Mouse (Mus musculus) limb, embryonic 12.5 days (tissue): Measurements from ENCODE around the gene Selplg. TPM values are rescaled to one million over a fixed set of nuclear protein-coding genes. Genes with fewer than 3 reads are reported as not detected.
"Not testable (repeated sequence)": the region's sequence is repeated elsewhere in the genome, so short reads cannot be mapped to it uniquely, and the experiment has no call there.

Source experiments
- ATAC-seq: fragments of 200-750 bp; cut with Nextera tagmentation; 2 replicates; pipeline ENCODE4 v1.8.0; 2017; ENCODE audit warnings: low read depth, moderate TSS enrichment; ENCODE audit not compliant: insufficient number of reproducible peaks, insufficient read depth, low FRiP score, low TSS enrichment
- H3K27ac ChIP-seq: fragments of 300-500 bp; sonication (generic); 2 replicates; pipeline ENCODE4 v1.5.1; 2016; ENCODE audit warnings: mild to moderate bottlenecking, moderate library complexity
- H3K27me3 ChIP-seq: fragments of 300-500 bp; sonication (generic); 2 replicates; pipeline ENCODE4 v1.6.1; 2016; ENCODE audit warnings: mild to moderate bottlenecking, moderate library complexity
- H3K36me3 ChIP-seq: fragments of 300-500 bp; sonication (generic); 2 replicates; pipeline ENCODE4 v1.6.1; 2016; ENCODE audit warnings: mild to moderate bottlenecking, moderate library complexity
- H3K4me1 ChIP-seq: fragments of 300-500 bp; sonication (generic); replicated peaks from 2 replicates; pipeline ENCODE4 v1.6.1; 2016
- H3K4me2 ChIP-seq: fragments of 300-500 bp; sonication (generic); 2 replicates; pipeline ENCODE4 v1.6.1; 2016; ENCODE audit warnings: mild to moderate bottlenecking, moderate library complexity
- H3K4me3 ChIP-seq: fragments of 300-500 bp; sonication (generic); replicated peaks from 2 replicates; pipeline ENCODE4 v1.5.1; 2016; ENCODE audit warnings: mild to moderate bottlenecking
- H3K9ac ChIP-seq: fragments of 300-500 bp; sonication (generic); replicated peaks from 2 replicates; pipeline ENCODE4 v1.6.1; 2016; ENCODE audit warnings: mild to moderate bottlenecking, moderate library complexity
- H3K9me3 ChIP-seq: fragments of 300-500 bp; sonication (generic); 2 replicates; pipeline ENCODE4 v1.6.1; 2016; ENCODE audit warnings: mild to moderate bottlenecking, moderate library complexity
- WGBS: fragments of 180-500 bp; shearing (Covaris S2); methylation state at CpG from one replicate; pipeline ENCODE4 v1.1.7; 2016; 5-methylcytosine and 5-hydroxymethylcytosine counted together
- polyA plus RNA-seq: library from polyadenylated mRNA; unstranded; fragments of >200 nt; fragmentation: Nextera tagmentation; extraction: Ambion mirVana; gene quantifications from 2 replicates; pipeline ENCODE4 v1.2.1, GENCODE M21; 2016

Selplg gene
- polyA plus RNA-seq, 1 experiment from 2014 or later = 1.8 TPM

DNA sequence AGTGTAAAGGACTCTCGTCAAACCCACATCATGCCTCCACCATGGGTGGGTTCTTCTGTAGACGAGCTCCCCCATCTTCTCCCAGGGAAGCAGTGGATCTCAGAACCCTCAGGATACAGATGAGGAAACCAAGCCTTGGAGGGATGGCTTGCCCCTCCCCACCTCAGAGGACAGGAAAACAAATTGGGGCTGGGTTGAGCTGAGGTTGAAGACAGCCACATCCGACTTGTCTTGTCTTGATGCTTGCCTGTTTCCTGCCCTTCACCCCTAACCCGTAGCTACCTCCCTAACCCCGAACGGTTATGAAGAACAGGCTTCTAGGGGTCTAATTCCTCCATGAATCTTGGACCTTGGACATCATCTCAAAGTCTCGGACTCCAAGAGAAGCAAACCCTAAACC, 6.9 kb downstream of the Selplg start:
- 80% methylated on average over 7 of the region's 7 CpGs for WGBS
- no peaks in the 10 kb centered on the region for H3K27me3 ChIP-seq
- no peak overlapping the region for H3K4me2 ChIP-seq
- H3K9ac ChIP-seq = no peak overlapping the region
- no peaks in the 10 kb centered on the region; the same call in 1 of the 2 replicates for H3K4me1 ChIP-seq
- H3K9me3 ChIP-seq = no peaks in the 10 kb centered on the region
- H3K4me3 ChIP-seq = no peak overlapping the region
- no peak overlapping the region for H3K27ac ChIP-seq
- ATAC-seq = no peak
- H3K36me3 ChIP-seq = no peaks in the 10 kb centered on the region

DNA sequence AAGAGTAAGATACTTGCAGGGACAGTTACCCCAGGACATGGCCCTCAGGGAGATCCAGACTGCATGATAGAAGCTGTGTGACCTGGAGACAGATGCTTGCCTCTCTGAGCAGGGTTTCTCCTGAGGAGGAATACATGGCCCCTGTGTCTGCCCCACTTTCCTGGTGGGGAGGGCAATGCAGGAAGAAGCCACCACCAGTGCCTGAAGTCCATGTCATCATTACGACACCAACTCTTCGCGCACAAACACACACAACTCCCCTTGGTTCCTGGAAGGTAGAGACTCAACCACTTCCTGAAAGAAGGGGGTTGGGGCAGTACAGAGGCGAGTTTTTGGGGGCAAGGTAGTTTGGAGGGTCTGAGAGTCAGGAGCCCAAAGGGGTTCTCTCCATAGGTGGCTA, 8.2 kb downstream of the Selplg start:
- ATAC-seq = no peak
- no peaks in the 10 kb centered on the region for H3K9me3 ChIP-seq
- WGBS = 83% methylated on average over 4 of the region's 4 CpGs

DNA sequence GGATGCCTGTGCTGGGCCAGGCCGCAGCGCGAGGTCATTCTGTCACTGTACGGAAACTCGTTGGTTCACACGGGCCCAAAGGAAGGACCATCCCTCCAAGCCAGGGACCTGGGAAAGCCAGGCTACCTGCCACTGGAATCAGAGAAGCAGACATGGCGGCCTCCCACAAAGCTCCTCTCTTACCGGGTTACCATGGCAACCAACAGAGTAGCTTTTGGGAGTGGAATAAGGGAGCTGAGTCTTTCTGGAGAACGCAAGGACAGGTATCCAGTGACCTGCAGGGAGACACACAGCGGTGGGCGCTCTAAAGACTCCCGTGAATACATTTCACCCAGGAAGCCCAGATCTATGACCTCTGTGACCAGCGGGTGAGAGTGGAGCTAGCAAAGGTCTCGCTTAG, 13.9 kb downstream of the Selplg start:
- H3K27me3 ChIP-seq = no peaks in the 10 kb centered on the region; the same call in 1 of the 2 replicates

More for the DNA sequence above, 8.2 kb downstream of the Selplg start:
- H3K4me2 ChIP-seq = no peak overlapping the region
- no peaks in the 10 kb centered on the region; the same call in 1 of the 2 replicates for H3K27me3 ChIP-seq
- H3K36me3 ChIP-seq = no peaks in the 10 kb centered on the region
- H3K9ac ChIP-seq = no peak overlapping the region
- no peak overlapping the region for H3K27ac ChIP-seq
- no peak overlapping the region for H3K4me3 ChIP-seq
- H3K4me1 ChIP-seq = no peaks in the 10 kb centered on the region; the same call in 1 of the 2 replicates

DNA sequence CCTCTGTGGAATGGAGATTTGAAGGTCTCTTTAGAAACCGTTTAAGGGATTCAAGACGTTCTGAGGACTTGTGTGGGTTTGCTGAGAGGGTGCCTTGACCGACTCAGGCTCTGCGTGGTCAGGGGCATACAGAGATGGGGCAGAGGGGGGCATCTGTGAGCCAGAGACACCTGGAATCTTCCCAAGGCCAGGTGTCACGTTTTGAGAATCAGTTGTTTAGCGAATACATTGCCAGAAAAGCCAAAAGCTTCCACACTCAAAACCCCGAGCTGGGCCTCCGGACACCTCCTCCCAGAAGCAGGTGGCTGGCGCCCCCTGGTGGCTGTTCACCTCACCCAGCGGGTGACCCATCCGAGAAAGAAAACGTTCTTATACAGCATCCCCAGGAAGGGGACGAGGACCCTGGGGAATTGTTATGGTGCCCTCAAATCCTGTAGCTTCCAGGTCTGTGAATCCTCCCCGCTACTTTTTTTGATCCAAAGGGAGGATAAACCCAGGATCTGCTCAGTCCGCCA, 16.7 kb downstream of the Selplg start:
- peaks cover 15% of the 10 kb centered on the region for H3K4me1 ChIP-seq
- H3K4me2 ChIP-seq = peak overlapping the region; percentile 35
- 0 out of 2 replicates have a peak overlapping the region, but pooled peaks have one; percentile 27 for H3K9ac ChIP-seq
- no peaks in the 10 kb centered on the region for H3K36me3 ChIP-seq
- H3K9me3 ChIP-seq = peaks cover 8% of the 10 kb centered on the region; the same call in 1 of the 2 replicates
- no peak for ATAC-seq
- 11% methylated on average over 15 of the region's 15 CpGs for WGBS
- peak overlapping the region; percentile 29; the same call in 1 of the 2 replicates for H3K27ac ChIP-seq
- H3K4me3 ChIP-seq = no peak overlapping the region
- H3K27me3 ChIP-seq = no peaks in the 10 kb centered on the region; the same call in 1 of the 2 replicates

More for the DNA sequence above, 13.9 kb downstream of the Selplg start:
- Histone ChIP-seq H3K4me3 (no peak overlapping the region), H3K4me2 (no peak overlapping the region), H3K9me3 (no peaks in the 10 kb centered on the region), H3K9ac (no peak overlapping the region), H3K4me1 (peaks cover 15% of the 10 kb centered on the region), H3K27ac (no peak overlapping the region), H3K36me3 (no peaks in the 10 kb centered on the region)
- WGBS = 73% methylated on average over 14 of the region's 14 CpGs
- ATAC-seq = no peak

DNA sequence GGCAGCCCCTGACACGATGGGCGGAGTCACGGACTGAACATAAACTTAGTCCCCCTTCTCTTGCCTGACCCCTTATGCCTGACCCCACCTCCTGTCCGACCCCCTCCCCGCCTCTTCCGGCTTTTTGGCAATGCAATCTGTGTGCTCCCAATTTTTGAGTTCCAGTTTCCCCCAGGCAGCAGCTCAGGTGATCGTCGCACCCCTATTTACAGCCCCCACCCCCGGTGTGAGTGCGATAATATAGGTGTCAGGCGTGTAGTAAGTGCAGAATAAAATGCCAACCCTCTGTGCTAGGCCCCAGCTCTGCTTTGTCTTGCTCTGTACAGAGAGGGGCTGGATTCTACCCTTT, 17.4 kb downstream of the Selplg start:
- no peak for ATAC-seq
- no peaks in the 10 kb centered on the region; the same call in 1 of the 2 replicates for H3K27me3 ChIP-seq
- peaks cover 8% of the 10 kb centered on the region; the same call in 1 of the 2 replicates for H3K9me3 ChIP-seq
- no peak overlapping the region for H3K27ac ChIP-seq
- no peak overlapping the region for H3K4me3 ChIP-seq
- H3K36me3 ChIP-seq = no peaks in the 10 kb centered on the region
- peaks cover 15% of the 10 kb centered on the region for H3K4me1 ChIP-seq
- H3K4me2 ChIP-seq = no peak overlapping the region
- no peak overlapping the region for H3K9ac ChIP-seq
- WGBS = 45% methylated on average over 11 of the region's 11 CpGs

DNA sequence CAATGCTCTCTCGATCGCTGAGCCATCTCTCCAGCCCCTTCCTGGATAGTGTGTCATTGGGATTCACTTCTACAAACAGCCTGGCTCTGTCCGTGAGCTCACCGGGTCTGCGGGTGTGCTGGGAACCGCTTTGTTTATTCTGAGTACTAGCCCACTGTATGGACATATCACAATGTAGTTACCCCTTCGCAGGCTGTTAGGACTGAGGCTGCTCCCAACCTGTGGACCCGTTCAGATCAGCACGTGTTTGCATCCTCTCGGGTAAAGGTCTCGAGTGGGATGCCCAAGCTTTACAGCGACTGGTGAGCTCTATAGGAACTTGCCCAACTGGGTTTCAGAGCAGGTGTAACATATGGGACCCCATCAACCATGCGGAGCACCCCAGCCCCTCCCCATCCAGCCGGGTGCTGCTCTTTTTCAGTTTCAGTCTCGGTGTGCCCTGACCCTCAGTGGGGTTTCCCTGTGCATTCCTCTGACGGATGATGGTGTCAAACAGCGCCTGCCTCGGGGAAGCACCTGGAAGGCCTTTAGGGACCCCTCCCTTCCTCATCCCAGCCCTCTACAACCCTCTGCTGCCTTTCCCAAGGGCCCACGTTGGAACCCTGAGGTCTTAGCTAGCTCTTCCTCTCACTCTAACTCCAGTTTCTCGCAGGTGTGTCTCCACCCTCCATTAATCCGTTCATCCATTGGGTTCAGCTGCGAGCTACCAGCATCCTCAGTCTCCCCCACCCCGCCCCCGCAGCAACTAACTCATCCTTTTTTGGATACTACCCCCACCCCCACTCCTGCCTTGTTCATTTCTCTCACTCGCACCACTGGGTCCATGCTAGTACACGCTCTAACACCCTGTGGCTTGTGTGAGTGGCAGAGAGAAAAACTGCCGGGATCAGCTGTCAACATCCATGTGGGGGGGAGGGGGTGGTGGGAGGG, 18.1 kb downstream of the Selplg start:
- Histone ChIP-seq H3K9me3 (peaks cover 8% of the 10 kb centered on the region; the same call in 1 of the 2 replicates), H3K27me3 (no peaks in the 10 kb centered on the region; the same call in 1 of the 2 replicates), H3K27ac (no peak overlapping the region), H3K4me2 (no peak overlapping the region), H3K36me3 (no peaks in the 10 kb centered on the region), H3K9ac (no peak overlapping the region), H3K4me1 (peaks cover 15% of the 10 kb centered on the region), H3K4me3 (no peak overlapping the region)
- ATAC-seq = no peak
- WGBS = 33% methylated on average over 27 of the region's 27 CpGs

DNA sequence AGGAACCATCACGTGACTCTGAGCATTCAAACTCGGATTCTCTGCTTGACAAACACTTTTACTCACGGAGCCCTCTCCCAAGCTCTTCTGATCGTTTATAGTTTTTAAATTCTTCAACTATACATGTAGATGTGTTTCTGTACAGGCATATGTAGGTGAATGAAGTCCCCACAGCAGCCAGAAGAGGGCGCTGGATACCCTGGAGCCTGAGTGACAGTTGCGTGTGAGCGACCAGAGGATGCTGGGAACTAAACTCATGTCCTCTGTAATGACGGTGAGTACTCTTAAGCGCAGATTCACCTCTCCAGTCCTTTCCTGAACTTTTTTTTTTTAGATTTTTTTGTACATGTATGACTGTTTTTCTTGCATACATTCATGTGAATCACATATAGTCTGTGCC, 18.8 kb downstream of the Selplg start:
- Histone ChIP-seq H3K4me3 (no peak overlapping the region), H3K27ac (no peak overlapping the region), H3K27me3 (no peaks in the 10 kb centered on the region), H3K4me2 (no peak overlapping the region), H3K36me3 (no peaks in the 10 kb centered on the region), H3K9ac (no peak overlapping the region), H3K9me3 (peaks cover 8% of the 10 kb centered on the region; the same call in 1 of the 2 replicates), H3K4me1 (peaks cover 19% of the 10 kb centered on the region)
- ATAC-seq = no peak
- 22% methylated on average over 9 of the region's 9 CpGs for WGBS

DNA sequence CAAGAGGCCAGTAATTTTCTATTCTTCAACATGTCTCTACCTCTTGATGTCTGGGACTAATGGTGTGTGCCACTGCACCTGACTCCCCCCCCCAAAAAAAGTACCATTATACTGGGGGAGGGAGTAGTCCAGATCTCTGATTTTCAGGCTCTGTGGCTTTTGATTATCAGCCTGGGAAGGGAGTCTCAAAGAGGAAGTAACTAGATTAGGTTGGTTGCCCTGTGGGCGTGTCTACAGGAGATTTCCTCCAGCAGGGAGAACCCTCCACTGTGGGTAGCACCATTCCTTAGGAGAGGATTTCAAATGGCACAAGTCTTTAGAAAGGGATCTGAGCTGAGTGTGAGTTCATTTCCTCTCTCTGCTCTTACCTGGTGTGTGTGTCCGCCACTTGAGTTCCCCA, 19.8 kb downstream of the Selplg start:
- no peak overlapping the region for H3K9ac ChIP-seq
- no peak for ATAC-seq
- H3K36me3 ChIP-seq = no peaks in the 10 kb centered on the region
- H3K9me3 ChIP-seq = peaks cover 8% of the 10 kb centered on the region; the same call in 1 of the 2 replicates
- no peaks in the 10 kb centered on the region for H3K27me3 ChIP-seq
- peaks cover 29% of the 10 kb centered on the region for H3K4me1 ChIP-seq
- H3K4me2 ChIP-seq = no peak overlapping the region
- H3K4me3 ChIP-seq = no peak overlapping the region
- 96% methylated on average over 2 of the region's 2 CpGs for WGBS
- no peak overlapping the region for H3K27ac ChIP-seq

DNA sequence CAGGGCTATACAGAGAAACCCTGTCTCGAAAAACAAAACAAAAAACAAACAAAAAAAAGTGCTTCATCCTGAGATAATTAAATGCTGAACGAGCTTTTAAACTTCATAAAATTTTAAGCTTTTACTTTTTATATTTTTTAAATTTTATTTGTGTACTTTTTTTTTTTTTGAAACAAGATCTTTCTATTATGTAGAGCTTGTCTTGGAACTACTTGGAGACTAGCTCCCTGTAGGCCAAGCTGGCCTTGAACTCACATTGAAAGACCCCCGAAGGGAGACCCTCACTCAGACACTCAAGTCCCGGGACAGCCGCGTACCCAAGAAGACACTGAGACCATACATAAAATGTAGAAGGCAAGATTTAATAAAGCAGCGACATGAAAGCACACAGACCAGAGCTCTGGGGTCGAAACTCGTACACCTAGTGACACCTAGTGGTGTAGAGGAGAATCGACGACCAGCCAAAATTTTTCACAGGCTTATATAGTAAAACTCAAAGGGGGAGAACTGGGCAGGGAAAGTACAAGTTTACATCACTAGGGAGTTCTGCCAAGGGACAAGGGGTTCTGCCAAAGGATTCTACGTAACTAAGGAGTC, 20.5 kb downstream of the Selplg start:
- not testable (repeated sequence) for H3K27me3 ChIP-seq, H3K4me3 ChIP-seq, H3K27ac ChIP-seq, ATAC-seq, H3K9me3 ChIP-seq, H3K36me3 ChIP-seq, H3K4me2 ChIP-seq, H3K9ac ChIP-seq
- peaks cover 36% of the 10 kb centered on the region for H3K4me1 ChIP-seq
- 18% methylated on average over 11 of the region's 12 CpGs for WGBS

DNA sequence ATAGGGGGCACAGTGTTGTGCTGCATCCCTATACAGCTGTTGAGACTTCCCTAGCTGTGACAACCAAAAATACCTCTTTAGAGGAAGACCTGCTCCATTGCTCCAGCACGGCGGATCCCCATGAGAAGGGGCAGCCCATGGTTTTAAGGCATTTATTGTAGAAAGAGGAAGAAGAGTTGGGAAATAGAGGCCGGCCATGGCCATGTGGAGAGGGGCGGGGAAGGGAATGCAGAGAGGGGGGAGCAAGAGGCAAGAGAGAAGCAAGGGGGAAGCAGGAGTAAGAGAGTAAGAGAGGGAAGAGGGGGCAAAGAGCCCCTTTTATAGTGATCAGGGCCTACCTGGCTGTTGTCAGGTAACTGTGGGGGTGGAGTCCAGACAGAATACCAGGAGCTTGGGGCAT, 22.3 kb downstream of the Selplg start:
- 93% methylated on average over 4 of the region's 4 CpGs for WGBS

DNA sequence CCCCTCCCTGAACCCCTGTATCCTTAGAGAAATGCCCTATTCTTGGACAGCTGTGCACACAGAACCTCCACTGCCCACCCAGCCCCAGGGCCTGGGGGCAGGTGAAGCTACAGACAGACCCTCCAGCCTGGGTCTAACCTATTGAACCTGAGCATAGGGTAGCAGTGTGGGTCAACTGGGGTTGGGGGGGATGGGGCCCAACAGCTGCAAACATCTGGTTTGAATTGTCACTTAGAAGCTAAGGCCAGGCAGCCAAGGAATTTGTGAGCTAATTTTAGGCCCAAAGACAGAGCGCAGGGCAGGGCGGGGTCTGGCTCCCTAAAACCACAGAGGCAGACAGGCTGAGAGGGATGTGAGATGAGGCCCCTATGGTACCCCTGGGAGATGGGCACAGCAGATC, 24.3 kb downstream of the Selplg start:
- Histone ChIP-seq H3K27ac (peak overlapping the region; percentile 86), H3K4me1 (peaks cover 52% of the 10 kb centered on the region), H3K4me2 (peak overlapping the region; percentile 32), H3K27me3 (no peaks in the 10 kb centered on the region), H3K36me3 (no peaks in the 10 kb centered on the region), H3K9ac (no peak overlapping the region; the same call in 1 of the 2 replicates), H3K4me3 (no peak overlapping the region), H3K9me3 (peaks cover 8% of the 10 kb centered on the region; the same call in 1 of the 2 replicates)
- WGBS = 0% methylated on average over 2 of the region's 2 CpGs
- peak; percentile 58; the same call in 1 of the 2 replicates for ATAC-seq

More for the DNA sequence above, 22.3 kb downstream of the Selplg start:
- H3K4me2 ChIP-seq = no peak overlapping the region
- peaks cover 39% of the 10 kb centered on the region for H3K4me1 ChIP-seq
- H3K9ac ChIP-seq = no peak overlapping the region
- H3K27ac ChIP-seq = no peak overlapping the region
- H3K9me3 ChIP-seq = peaks cover 8% of the 10 kb centered on the region; the same call in 1 of the 2 replicates
- H3K4me3 ChIP-seq = no peak overlapping the region
- ATAC-seq = no peak
- no peaks in the 10 kb centered on the region for H3K36me3 ChIP-seq
- H3K27me3 ChIP-seq = no peaks in the 10 kb centered on the region
